Mouse (Mus musculus): ENCODE measurements around the gene Sdf4. TPM values are rescaled to one million over a fixed set of nuclear protein-coding genes. Genes with fewer than 3 reads are reported as not detected.
A peak's percentile ranks its signal among the peaks of the same experiment; 100 is the strongest.

Sdf4 gene
- polyA plus RNA-seq, 1 experiment, result 68.4 TPM

DNA sequence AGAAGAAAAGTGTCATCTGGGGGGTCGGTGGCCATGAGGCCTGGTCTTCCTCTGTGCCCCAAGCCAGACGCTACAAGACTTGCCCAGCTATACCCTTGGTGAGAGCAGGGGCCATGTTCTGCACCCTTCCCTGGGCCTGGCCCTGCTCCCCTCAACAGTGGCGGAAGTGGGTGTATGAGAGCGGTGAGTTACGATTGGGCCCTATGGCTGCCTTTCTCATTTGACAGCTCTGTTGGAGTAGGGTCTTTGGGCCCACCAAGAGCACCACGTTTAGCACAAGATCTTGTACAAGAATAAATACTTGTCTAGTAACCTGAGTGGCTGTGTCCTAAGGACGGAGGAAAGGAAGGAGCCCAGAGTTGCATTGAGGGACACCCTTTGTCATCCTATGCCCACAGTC lies 35.9 kb downstream of the Sdf4 start:
- Histone ChIP-seq H3K27ac (ENCODE audit: control insufficient read depth, insufficient read depth, low read length) (no peak overlapping the region), H3K4me1 (replicated peaks; ENCODE audit: control insufficient read depth, insufficient read depth, low read length) (peaks cover 53% of the 10 kb centered on the region), H3K27me3 (ENCODE audit: control insufficient read depth, insufficient read depth, low read length) (no peaks in the 10 kb centered on the region), H3K4me3 (ENCODE audit: control insufficient read depth, insufficient read depth, low read length) (no peak overlapping the region), H3K36me3 (ENCODE audit: control insufficient read depth, insufficient read depth, low read length) (no peaks in the 10 kb centered on the region; the same call in 1 of the 2 replicates)
- TF ChIP-seq POLR2A (IDR thresholded peaks at IDR 0.05; ENCODE audit: control insufficient read depth, extremely low read depth, insufficient read depth, low read length, poor library complexity), result no peak
- no peak for TF ChIP-seq CTCF (IDR thresholded peaks at IDR 0.05; ENCODE audit: borderline replicate concordance, control insufficient read depth, extremely low read depth, insufficient read depth, low read length, poor library complexity)
- WGBS, result 97% methylated on average over 7 of the region's 7 CpGs
- DNase-seq, result no peak

DNA sequence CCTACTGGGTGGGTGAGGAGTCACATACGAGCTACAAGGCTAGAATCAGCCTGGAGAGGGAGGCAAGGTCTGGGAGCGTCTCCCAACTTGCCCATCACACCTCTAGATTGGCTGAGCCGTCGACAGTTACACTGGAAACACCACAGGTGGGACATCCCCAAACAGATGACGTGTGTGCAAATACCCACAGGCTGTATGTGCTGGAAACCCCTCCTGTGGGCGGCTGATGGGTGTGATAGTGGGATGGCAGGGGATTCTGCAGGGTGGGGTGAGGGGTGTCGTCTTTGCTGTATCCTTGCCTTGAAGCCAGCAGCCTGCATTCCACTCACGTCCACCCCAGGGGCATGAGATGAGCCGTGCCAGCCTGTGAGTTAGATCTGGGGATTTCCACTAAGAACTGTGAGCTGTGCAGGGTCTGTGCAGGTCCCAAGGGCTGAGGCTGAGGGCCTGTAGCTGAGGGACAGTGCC lies 38.0 kb downstream of the Sdf4 start:
- 66% methylated on average over 9 of the region's 9 CpGs for WGBS
- no peak for DNase-seq
- Histone ChIP-seq H3K4me1 (replicated peaks; ENCODE audit: control insufficient read depth, insufficient read depth, low read length) (peaks cover 67% of the 10 kb centered on the region), H3K36me3 (ENCODE audit: control insufficient read depth, insufficient read depth, low read length) (no peaks in the 10 kb centered on the region; the same call in 1 of the 2 replicates), H3K27ac (ENCODE audit: control insufficient read depth, insufficient read depth, low read length) (peak overlapping the region; percentile 91), H3K27me3 (ENCODE audit: control insufficient read depth, insufficient read depth, low read length) (no peaks in the 10 kb centered on the region; the same call in 1 of the 2 replicates), H3K4me3 (ENCODE audit: control insufficient read depth, insufficient read depth, low read length) (no peak overlapping the region)
- TF ChIP-seq POLR2A (IDR thresholded peaks at IDR 0.05; ENCODE audit: control insufficient read depth, extremely low read depth, insufficient read depth, low read length, poor library complexity), result no peak
- TF ChIP-seq CTCF (IDR thresholded peaks at IDR 0.05; ENCODE audit: borderline replicate concordance, control insufficient read depth, extremely low read depth, insufficient read depth, low read length, poor library complexity), result no peak

DNA sequence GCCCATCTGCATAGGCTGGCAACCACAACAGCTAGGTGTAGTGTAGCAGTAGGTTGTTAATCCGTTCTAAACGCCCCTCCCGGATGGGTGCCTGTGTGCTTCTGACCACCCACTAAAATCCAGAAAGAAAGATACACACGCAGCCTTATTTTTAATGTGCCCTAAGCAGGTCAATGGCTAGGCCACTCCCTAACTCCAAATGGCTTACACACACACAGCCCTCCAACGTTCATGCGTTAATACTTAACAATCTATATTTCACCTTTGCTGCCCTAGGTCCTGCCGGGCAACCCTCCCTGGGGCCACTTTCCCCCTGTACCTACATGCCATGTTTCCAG lies 38.6 kb downstream of the Sdf4 start:
- H3K27ac ChIP-seq (ENCODE audit: control insufficient read depth, insufficient read depth, low read length), result peak overlapping the region; percentile 91
- no peaks in the 10 kb centered on the region; the same call in 1 of the 2 replicates for H3K36me3 ChIP-seq (ENCODE audit: control insufficient read depth, insufficient read depth, low read length)
- WGBS, result 51% methylated on average over 7 of the region's 7 CpGs
- DNase-seq, result no peak
- peaks cover 66% of the 10 kb centered on the region for H3K4me1 ChIP-seq (replicated peaks; ENCODE audit: control insufficient read depth, insufficient read depth, low read length)
- peak overlapping the region; percentile 37; the same call in 1 of the 2 replicates for H3K4me3 ChIP-seq (ENCODE audit: control insufficient read depth, insufficient read depth, low read length)
- no peaks in the 10 kb centered on the region; the same call in 1 of the 2 replicates for H3K27me3 ChIP-seq (ENCODE audit: control insufficient read depth, insufficient read depth, low read length)
- TF ChIP-seq POLR2A (IDR thresholded peaks at IDR 0.05; ENCODE audit: control insufficient read depth, extremely low read depth, insufficient read depth, low read length, poor library complexity) (no peak), CTCF (IDR thresholded peaks at IDR 0.05; ENCODE audit: borderline replicate concordance, control insufficient read depth, extremely low read depth, insufficient read depth, low read length, poor library complexity) (no peak)

DNA sequence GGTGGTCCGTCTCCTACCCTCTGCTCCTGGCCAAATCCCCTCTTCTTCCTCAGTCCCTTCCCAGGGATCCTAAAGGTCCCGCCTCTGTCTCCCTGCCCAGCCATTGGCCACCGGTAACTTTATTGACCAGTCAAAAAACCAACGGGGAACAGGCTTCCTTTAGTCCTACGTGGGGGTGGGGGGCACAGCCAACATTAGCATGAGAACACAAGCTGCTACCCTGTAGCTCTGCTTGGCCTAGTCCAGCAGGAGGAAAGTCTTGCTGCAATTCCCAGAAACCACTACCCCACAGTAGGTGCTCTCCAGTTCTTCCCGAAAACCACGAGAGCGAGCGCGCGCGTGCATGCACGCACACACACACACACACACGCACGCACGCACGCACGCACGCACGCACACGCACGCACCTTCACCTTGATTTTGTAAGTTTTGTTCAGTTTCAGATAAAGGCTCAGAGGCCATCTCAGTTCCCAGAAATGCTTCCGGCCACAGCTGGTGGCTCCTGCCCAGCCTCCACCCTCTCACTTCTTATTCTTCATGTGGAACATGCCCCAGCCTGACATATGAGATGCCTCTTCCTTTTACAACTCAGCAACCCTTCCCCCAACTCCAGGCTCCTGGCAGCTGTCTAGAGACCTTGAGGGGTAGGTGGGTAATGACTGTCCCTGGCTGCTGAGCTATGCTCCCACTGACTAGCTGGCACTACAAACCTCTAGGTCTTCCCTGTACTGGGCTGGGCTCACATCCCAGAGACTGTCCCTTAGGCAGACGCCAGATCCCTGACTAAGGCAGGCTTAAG lies 39.1 kb downstream of the Sdf4 start:
- 10% methylated on average over 24 of the region's 24 CpGs for WGBS
- Histone ChIP-seq H3K36me3 (ENCODE audit: control insufficient read depth, insufficient read depth, low read length) (no peaks in the 10 kb centered on the region; the same call in 1 of the 2 replicates), H3K4me1 (replicated peaks; ENCODE audit: control insufficient read depth, insufficient read depth, low read length) (peaks cover 62% of the 10 kb centered on the region), H3K27me3 (ENCODE audit: control insufficient read depth, insufficient read depth, low read length) (no peaks in the 10 kb centered on the region; the same call in 1 of the 2 replicates), H3K27ac (ENCODE audit: control insufficient read depth, insufficient read depth, low read length) (peak overlapping the region; percentile 91), H3K4me3 (ENCODE audit: control insufficient read depth, insufficient read depth, low read length) (peak overlapping the region; percentile 37)
- peak; percentile 59 for DNase-seq
- TF ChIP-seq POLR2A (IDR thresholded peaks at IDR 0.05; ENCODE audit: control insufficient read depth, extremely low read depth, insufficient read depth, low read length, poor library complexity) (no peak), CTCF (IDR thresholded peaks at IDR 0.05; ENCODE audit: borderline replicate concordance, control insufficient read depth, extremely low read depth, insufficient read depth, low read length, poor library complexity) (no peak)

DNA sequence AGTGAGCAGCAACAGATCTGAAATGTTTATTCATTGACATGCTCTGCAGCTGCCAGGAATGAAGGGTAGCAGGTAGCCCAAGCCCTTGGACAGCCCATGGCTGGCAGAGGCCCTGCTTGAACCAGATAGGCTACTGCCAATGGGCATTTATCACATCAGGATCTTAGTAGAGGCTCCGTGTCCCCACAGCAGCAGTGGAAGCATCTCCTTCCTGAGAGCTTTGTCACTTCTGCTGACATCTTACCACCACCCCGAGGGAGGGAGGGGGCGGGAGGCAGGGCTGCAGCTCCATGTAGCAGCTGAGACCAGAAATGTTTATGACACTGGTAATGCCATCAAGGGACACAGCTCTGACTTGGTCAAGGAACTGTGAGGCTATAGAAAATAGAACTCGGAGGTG lies 40.2 kb downstream of the Sdf4 start:
- H3K4me1 ChIP-seq (replicated peaks; ENCODE audit: control insufficient read depth, insufficient read depth, low read length), result peaks cover 56% of the 10 kb centered on the region
- peak; percentile 47 for DNase-seq
- peak overlapping the region; percentile 91 for H3K27ac ChIP-seq (ENCODE audit: control insufficient read depth, insufficient read depth, low read length)
- TF ChIP-seq POLR2A (IDR thresholded peaks at IDR 0.05; ENCODE audit: control insufficient read depth, extremely low read depth, insufficient read depth, low read length, poor library complexity) (no peak), CTCF (IDR thresholded peaks at IDR 0.05; ENCODE audit: borderline replicate concordance, control insufficient read depth, extremely low read depth, insufficient read depth, low read length, poor library complexity) (no peak)
- no peak overlapping the region for H3K4me3 ChIP-seq (ENCODE audit: control insufficient read depth, insufficient read depth, low read length)
- H3K27me3 ChIP-seq (ENCODE audit: control insufficient read depth, insufficient read depth, low read length), result no peaks in the 10 kb centered on the region; the same call in 1 of the 2 replicates
- 44% methylated on average over 4 of the region's 4 CpGs for WGBS
- no peaks in the 10 kb centered on the region; the same call in 1 of the 2 replicates for H3K36me3 ChIP-seq (ENCODE audit: control insufficient read depth, insufficient read depth, low read length)

DNA sequence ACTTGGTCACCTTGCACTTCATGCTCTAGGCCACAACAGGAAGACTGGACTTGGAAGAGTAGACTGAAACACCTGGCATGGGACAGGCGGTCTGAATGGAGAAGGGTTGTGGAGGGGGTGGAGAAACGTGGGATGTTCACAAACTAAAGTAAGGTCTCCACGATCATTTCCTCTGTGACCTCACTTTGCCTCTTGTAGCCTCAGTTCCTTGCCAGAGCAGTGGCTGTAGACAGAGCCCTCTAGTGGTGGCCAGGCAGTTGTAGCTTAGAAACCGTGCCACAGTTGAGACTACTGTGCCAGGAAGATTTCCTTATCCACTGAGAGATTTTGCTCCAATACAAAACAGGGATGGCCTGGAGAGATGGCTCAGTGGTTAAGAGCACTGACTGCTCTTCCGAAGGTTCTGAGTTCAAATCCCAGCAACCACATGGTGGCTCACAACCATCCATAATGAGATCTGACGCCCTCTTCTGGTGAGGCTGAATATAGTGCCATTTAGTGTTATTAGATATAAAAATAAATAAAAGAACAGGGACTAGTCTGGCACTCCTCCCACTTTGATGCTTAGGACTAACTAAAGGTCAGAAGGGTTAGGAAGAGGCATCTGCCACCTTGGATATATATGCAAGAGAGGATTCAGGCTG lies 40.9 kb downstream of the Sdf4 start:
- peak; percentile 43; the same call in 1 of the 2 replicates for TF ChIP-seq CTCF (IDR thresholded peaks at IDR 0.05; ENCODE audit: borderline replicate concordance, control insufficient read depth, extremely low read depth, insufficient read depth, low read length, poor library complexity)
- TF ChIP-seq POLR2A (IDR thresholded peaks at IDR 0.05; ENCODE audit: control insufficient read depth, extremely low read depth, insufficient read depth, low read length, poor library complexity), result no peak
- no peaks in the 10 kb centered on the region; the same call in 1 of the 2 replicates for H3K36me3 ChIP-seq (ENCODE audit: control insufficient read depth, insufficient read depth, low read length)
- H3K27me3 ChIP-seq (ENCODE audit: control insufficient read depth, insufficient read depth, low read length), result no peaks in the 10 kb centered on the region; the same call in 1 of the 2 replicates
- DNase-seq, result peak; percentile 68
- no peak overlapping the region for H3K4me3 ChIP-seq (ENCODE audit: control insufficient read depth, insufficient read depth, low read length)
- WGBS, result 24% methylated on average over 6 of the region's 6 CpGs
- H3K4me1 ChIP-seq (replicated peaks; ENCODE audit: control insufficient read depth, insufficient read depth, low read length), result peaks cover 56% of the 10 kb centered on the region
- H3K27ac ChIP-seq (ENCODE audit: control insufficient read depth, insufficient read depth, low read length), result peak overlapping the region; percentile 91

Data from thymus, adult 2 months (tissue).